Mouse (Mus musculus) liver, embryonic 11.5 days (tissue): Measurements from ENCODE around the gene Mllt11. TPM values are rescaled to one million over a fixed set of nuclear protein-coding genes. Genes with fewer than 3 reads are reported as not detected.

Experiments used
- ATAC-seq: fragments of 200-750 bp; cut with Nextera tagmentation; replicated peaks from 2 replicates; pipeline ENCODE4 v1.8.0; 2017; ENCODE audit warnings: moderate number of reproducible peaks, mild to moderate bottlenecking, moderate TSS enrichment, moderate library complexity; ENCODE audit not compliant: low FRiP score
- DNase-seq: peaks from one replicate; pipeline ENCODE4 v3.0.0-alpha.2; 2017; ENCODE audit warnings: low spot score
- H3K27ac ChIP-seq: fragments of 300-500 bp; sonication (generic); 2 replicates; pipeline ENCODE4 v1.5.1; 2014; ENCODE audit warnings: mild to moderate bottlenecking, low read depth, low read length, control low read depth
- H3K27me3 ChIP-seq: fragments of 300-500 bp; sonication (generic); replicated peaks from 2 replicates; pipeline ENCODE4 v1.6.1; 2014; ENCODE audit warnings: low read length, mixed read lengths; ENCODE audit not compliant: control insufficient read depth, insufficient read depth
- H3K36me3 ChIP-seq: fragments of 300-500 bp; sonication (generic); 2 replicates; pipeline ENCODE4 v1.6.1; 2014; ENCODE audit warnings: mild to moderate bottlenecking, low read length, moderate library complexity, mixed read lengths; ENCODE audit not compliant: control insufficient read depth, insufficient read depth
- H3K4me1 ChIP-seq: fragments of 300-500 bp; sonication (generic); replicated peaks from 2 replicates; pipeline ENCODE4 v1.6.1; 2014; ENCODE audit warnings: low read length, mixed read lengths; ENCODE audit not compliant: control insufficient read depth, insufficient read depth
- H3K4me2 ChIP-seq: fragments of 300-500 bp; sonication (generic); 2 replicates; pipeline ENCODE4 v1.6.1; 2014; ENCODE audit warnings: mild to moderate bottlenecking, control low read depth, moderate library complexity
- H3K4me3 ChIP-seq: fragments of 300-500 bp; sonication (generic); 2 replicates; pipeline ENCODE4 v1.5.1; 2014; ENCODE audit warnings: low read depth, low read length, control low read depth
- H3K9ac ChIP-seq: fragments of 300-500 bp; sonication (generic); 2 replicates; pipeline ENCODE4 v1.6.1; 2014; ENCODE audit warnings: low read depth, low read length, control low read depth
- H3K9me3 ChIP-seq: fragments of 300-500 bp; sonication (generic); 2 replicates; pipeline ENCODE4 v1.6.1; 2016; ENCODE audit warnings: low read length, inconsistent platforms, mixed read lengths; ENCODE audit not compliant: control insufficient read depth
- WGBS: fragments of 180-500 bp; shearing (Covaris S2); extraction: QIAGEN DNeasy Blood & Tissue Kit; methylation state at CpG from one replicate; pipeline ENCODE4 v1.1.7; 2014; 5-methylcytosine and 5-hydroxymethylcytosine counted together
- polyA plus RNA-seq: library from polyadenylated mRNA; unstranded; fragments of >200 nt; fragmentation: Nextera tagmentation; extraction: Ambion mirVana; gene quantifications from 2 replicates; pipeline ENCODE4 v1.2.1, GENCODE M21; 2014

Mllt11 gene
- polyA plus RNA-seq, 1 experiment from 2014 or later, result 8.6 TPM

GRCm38 (mm10) chr3:95239022-95239421 is 7.1 kb upstream of the Mllt11 start:
- no peak overlapping the region for H3K27ac ChIP-seq
- 82% methylated on average over 6 of the region's 6 CpGs for WGBS
- peaks cover 32% of the 10 kb centered on the region for H3K36me3 ChIP-seq

GRCm38 (mm10) chr3:95237541-95238099 is 5.6 kb upstream of the Mllt11 start:
- Histone ChIP-seq H3K9me3 (no peaks in the 10 kb centered on the region), H3K4me2 (no peak overlapping the region), H3K4me1 (peaks cover 9% of the 10 kb centered on the region; the same call in 1 of the 2 replicates), H3K27me3 (no peaks in the 10 kb centered on the region), H3K36me3 (peaks cover 46% of the 10 kb centered on the region), H3K9ac (no peak overlapping the region), H3K4me3 (no peak overlapping the region), H3K27ac (no peak overlapping the region)
- ATAC-seq, result no peak
- 86% methylated on average over 8 of the region's 8 CpGs for WGBS
- no peak for DNase-seq

More at GRCm38 (mm10) chr3:95239022-95239421, 7.1 kb upstream of the Mllt11 start:
- H3K9me3 ChIP-seq, result no peaks in the 10 kb centered on the region
- DNase-seq (no peak), ATAC-seq (no peak)
- H3K9ac ChIP-seq, result no peak overlapping the region
- H3K4me1 ChIP-seq, result 0 out of 2 replicates have a peak, but pooled peaks cover 7% of the 10 kb centered on the region
- no peak overlapping the region for H3K4me3 ChIP-seq
- no peaks in the 10 kb centered on the region for H3K27me3 ChIP-seq
- no peak overlapping the region for H3K4me2 ChIP-seq

GRCm38 (mm10) chr3:95235386-95236301 is 3.7 kb upstream of the Mllt11 start:
- ATAC-seq, result no peak
- Histone ChIP-seq H3K4me1 (peaks cover 26% of the 10 kb centered on the region), H3K27ac (no peak overlapping the region), H3K9ac (no peak overlapping the region), H3K9me3 (no peaks in the 10 kb centered on the region), H3K4me2 (no peak overlapping the region), H3K27me3 (no peaks in the 10 kb centered on the region), H3K4me3 (no peak overlapping the region), H3K36me3 (peaks cover 55% of the 10 kb centered on the region)
- WGBS, result 89% methylated on average over 23 of the region's 23 CpGs
- DNase-seq, result no peak

GRCm38 (mm10) chr3:95233303-95233980 is 1.5 kb upstream of the Mllt11 start:
- H3K27ac ChIP-seq, result no peak overlapping the region

GRCm38 (mm10) chr3:95232771-95233170 is 800 bp upstream of the Mllt11 start:
- Histone ChIP-seq H3K4me1 (peaks cover 30% of the 10 kb centered on the region), H3K36me3 (peaks cover 48% of the 10 kb centered on the region), H3K27ac (no peak overlapping the region), H3K4me2 (no peak overlapping the region), H3K4me3 (no peak overlapping the region), H3K9ac (no peak overlapping the region; the same call in 1 of the 2 replicates), H3K9me3 (no peaks in the 10 kb centered on the region), H3K27me3 (no peaks in the 10 kb centered on the region)
- ATAC-seq (no peak), DNase-seq (no peak)
- 73% methylated on average over 7 of the region's 7 CpGs for WGBS

More at GRCm38 (mm10) chr3:95233303-95233980, 1.5 kb upstream of the Mllt11 start:
- Histone ChIP-seq H3K9me3 (no peaks in the 10 kb centered on the region), H3K27me3 (no peaks in the 10 kb centered on the region), H3K36me3 (peaks cover 54% of the 10 kb centered on the region), H3K4me2 (no peak overlapping the region), H3K4me3 (no peak overlapping the region), H3K4me1 (peaks cover 30% of the 10 kb centered on the region), H3K9ac (no peak overlapping the region)
- WGBS, result 91% methylated on average over 16 of the region's 16 CpGs
- ATAC-seq (no peak), DNase-seq (no peak)

GRCm38 (mm10) chr3:95230495-95231297 is 1.3 kb downstream of the Mllt11 start:
- Histone ChIP-seq H3K27ac (peak overlapping the region; percentile 98), H3K36me3 (peaks cover 36% of the 10 kb centered on the region), H3K9ac (peak overlapping the region; percentile 97), H3K27me3 (no peaks in the 10 kb centered on the region), H3K9me3 (no peaks in the 10 kb centered on the region), H3K4me3 (peak overlapping the region; percentile 87), H3K4me2 (peak overlapping the region; percentile 98), H3K4me1 (peaks cover 32% of the 10 kb centered on the region)
- ATAC-seq (peak; percentile 35; the same call in 1 of the 2 replicates), DNase-seq (no peak)
- 36% methylated on average over 8 of the region's 8 CpGs for WGBS

GRCm38 (mm10) chr3:95229781-95230494 is 2.0 kb downstream of the Mllt11 start:
- Histone ChIP-seq H3K27ac (peak overlapping the region; percentile 98), H3K27me3 (no peaks in the 10 kb centered on the region), H3K4me1 (peaks cover 32% of the 10 kb centered on the region), H3K9ac (peak overlapping the region; percentile 97), H3K4me3 (peak overlapping the region; percentile 87), H3K9me3 (no peaks in the 10 kb centered on the region), H3K4me2 (peak overlapping the region; percentile 98), H3K36me3 (peaks cover 35% of the 10 kb centered on the region)
- 6% methylated on average over 13 of the region's 13 CpGs for WGBS
- DNase-seq (peak; percentile 52), ATAC-seq (no peak; the same call in 1 of the 2 replicates)
